Mouse (Mus musculus): Measurements from ENCODE around the gene Apoc2. TPM values are rescaled to one million over a fixed set of nuclear protein-coding genes. Genes with fewer than 3 reads are reported as not detected.

Gene Apoc2
- not detected in 2 replicates for polyA plus RNA-seq (2014; fragmentation: Nextera tagmentation; extraction: Ambion mirVana)

DNA sequence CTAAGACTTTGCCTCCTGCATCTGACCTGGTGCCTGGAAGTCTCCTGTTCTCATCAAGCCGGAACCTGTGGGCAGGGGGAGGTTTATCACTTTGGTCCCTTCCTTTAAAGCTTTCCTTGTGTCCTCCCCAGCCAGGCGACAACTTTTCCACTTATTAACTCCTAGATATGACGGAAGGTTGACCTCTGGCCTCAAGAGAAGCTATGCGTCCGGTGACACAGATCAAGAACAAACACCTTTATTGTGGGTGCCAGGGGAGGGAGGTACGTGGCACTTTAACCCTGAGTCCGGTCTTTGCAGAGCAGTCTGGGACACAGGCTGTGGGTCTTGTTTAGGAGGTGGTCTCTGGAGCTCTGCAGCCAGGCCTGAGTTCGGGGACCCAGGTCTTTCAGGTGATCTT, at the start of gene Apoc2:
TSS of gene Apoc2 (minus strand) at position 70 of the 400 bp plus-strand sequence.
- ATAC-seq (ENCODE audit: low FRiP score) (no peak), DNase-seq (ENCODE audit: low spot score, missing footprints) (peak; percentile 21)
- no peaks in the 10 kb centered on the region for H3K9me3 ChIP-seq (ENCODE audit: control insufficient read depth, low read length)
- no peaks in the 10 kb centered on the region for H3K36me3 ChIP-seq (ENCODE audit: control insufficient read depth, insufficient read depth, low read length)
- WGBS, result 79% methylated on average over 8 of the region's 8 CpGs
- H3K27ac ChIP-seq (ENCODE audit: low read depth, low read length), result no peak within 1 kb of the TSS
- no peak within 1 kb of the TSS for H3K4me3 ChIP-seq (ENCODE audit: low read depth, low read length)
- no peak within 1 kb of the TSS for H3K4me2 ChIP-seq
- no peak within 1 kb of the TSS for H3K9ac ChIP-seq (ENCODE audit: low read length)
- no peaks in the 10 kb centered on the region for H3K4me1 ChIP-seq (ENCODE audit: control insufficient read depth, insufficient read depth, low read length)
- no peaks in the 10 kb centered on the region for H3K27me3 ChIP-seq (ENCODE audit: control insufficient read depth, insufficient read depth, low read length)

DNA sequence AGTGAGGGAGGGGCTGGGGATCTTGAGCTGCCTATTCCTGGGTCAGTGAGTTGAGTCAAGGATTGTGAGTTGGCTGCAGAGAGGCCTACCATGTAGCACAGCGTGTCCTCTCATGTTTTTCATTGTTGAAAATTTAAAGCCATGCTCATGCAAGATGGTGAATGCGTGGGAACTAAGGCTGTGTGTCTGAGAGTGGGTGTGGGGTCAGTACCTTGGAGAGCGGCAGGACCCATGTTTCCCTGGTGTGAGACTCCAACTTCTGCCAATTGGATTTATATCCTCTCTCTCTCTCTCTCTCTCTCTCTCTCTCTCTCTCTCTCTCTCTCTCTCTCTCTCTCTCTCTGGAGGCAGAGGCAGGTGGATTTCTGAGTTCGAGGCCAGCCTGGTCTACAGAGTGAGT, 48.8 kb upstream of the Apoc2 start:
- Histone ChIP-seq H3K36me3 (ENCODE audit: control insufficient read depth, insufficient read depth, low read length) (peaks cover 12% of the 10 kb centered on the region), H3K9ac (ENCODE audit: low read length) (no peak overlapping the region), H3K9me3 (ENCODE audit: control insufficient read depth, low read length) (no peaks in the 10 kb centered on the region), H3K4me1 (ENCODE audit: control insufficient read depth, insufficient read depth, low read length) (no peaks in the 10 kb centered on the region), H3K27me3 (ENCODE audit: control insufficient read depth, insufficient read depth, low read length) (no peaks in the 10 kb centered on the region), H3K4me2 (no peak overlapping the region), H3K4me3 (ENCODE audit: low read depth, low read length) (no peak overlapping the region), H3K27ac (ENCODE audit: low read depth, low read length) (no peak overlapping the region)
- ATAC-seq (ENCODE audit: low FRiP score) (no peak), DNase-seq (ENCODE audit: low spot score, missing footprints) (no peak)
- 96% methylated on average over 4 of the region's 4 CpGs for WGBS

DNA sequence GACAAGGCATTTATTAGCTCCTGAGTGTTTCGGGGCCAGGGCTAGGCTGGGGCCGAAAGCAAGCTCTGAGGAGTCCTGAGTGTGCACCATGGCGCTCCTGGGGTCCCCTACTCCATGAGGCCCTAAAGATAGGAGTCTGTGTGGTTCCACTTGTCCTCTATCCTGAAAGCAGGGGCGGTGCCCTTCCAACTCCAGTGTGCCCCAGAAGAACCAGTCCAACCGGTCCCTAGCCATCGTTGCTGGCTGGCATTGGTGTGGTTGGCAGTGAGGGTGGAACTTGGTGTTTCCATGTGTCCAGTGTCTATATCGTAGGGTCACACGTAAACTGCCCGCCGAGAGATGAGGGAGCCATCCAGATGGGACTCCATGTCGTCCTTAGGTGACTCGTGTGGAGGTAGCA, 46.4 kb upstream of the Apoc2 start:
- Histone ChIP-seq H3K4me3 (ENCODE audit: low read depth, low read length) (no peak overlapping the region), H3K9ac (ENCODE audit: low read length) (no peak overlapping the region), H3K4me2 (no peak overlapping the region), H3K27me3 (ENCODE audit: control insufficient read depth, insufficient read depth, low read length) (no peaks in the 10 kb centered on the region), H3K27ac (ENCODE audit: low read depth, low read length) (no peak overlapping the region), H3K4me1 (ENCODE audit: control insufficient read depth, insufficient read depth, low read length) (no peaks in the 10 kb centered on the region), H3K9me3 (ENCODE audit: control insufficient read depth, low read length) (peaks cover 3% of the 10 kb centered on the region; the same call in 1 of the 2 replicates), H3K36me3 (ENCODE audit: control insufficient read depth, insufficient read depth, low read length) (peaks cover 2% of the 10 kb centered on the region)
- DNase-seq (ENCODE audit: low spot score, missing footprints) (no peak), ATAC-seq (ENCODE audit: low FRiP score) (no peak)
- 93% methylated on average over 12 of the region's 12 CpGs for WGBS

GRCm38 (mm10) chr7:19722754-19723195, 45.0 kb upstream of the Apoc2 start:
- H3K27me3 ChIP-seq (ENCODE audit: control insufficient read depth, insufficient read depth, low read length), result no peaks in the 10 kb centered on the region
- H3K9ac ChIP-seq (ENCODE audit: low read length), result no peak overlapping the region
- H3K36me3 ChIP-seq (ENCODE audit: control insufficient read depth, insufficient read depth, low read length), result peaks cover 2% of the 10 kb centered on the region
- no peak overlapping the region for H3K27ac ChIP-seq (ENCODE audit: low read depth, low read length)
- ATAC-seq (ENCODE audit: low FRiP score), result no peak
- no peak overlapping the region for H3K4me3 ChIP-seq (ENCODE audit: low read depth, low read length)
- no peaks in the 10 kb centered on the region for H3K4me1 ChIP-seq (ENCODE audit: control insufficient read depth, insufficient read depth, low read length)
- H3K9me3 ChIP-seq (ENCODE audit: control insufficient read depth, low read length), result peaks cover 3% of the 10 kb centered on the region; the same call in 1 of the 2 replicates
- no peak for DNase-seq (ENCODE audit: low spot score, missing footprints)
- WGBS, result 91% methylated on average over 6 of the region's 6 CpGs
- H3K4me2 ChIP-seq, result no peak overlapping the region

- H3K9me3 ChIP-seq (ENCODE audit: control insufficient read depth, low read length), result peaks cover 3% of the 10 kb centered on the region; the same call in 1 of the 2 replicates
- H3K4me3 ChIP-seq (ENCODE audit: low read depth, low read length), result no peak overlapping the region
- no peak for ATAC-seq (ENCODE audit: low FRiP score)
- H3K27me3 ChIP-seq (ENCODE audit: control insufficient read depth, insufficient read depth, low read length), result no peaks in the 10 kb centered on the region
- no peaks in the 10 kb centered on the region for H3K36me3 ChIP-seq (ENCODE audit: control insufficient read depth, insufficient read depth, low read length)
- no peak overlapping the region for H3K27ac ChIP-seq (ENCODE audit: low read depth, low read length)
- H3K4me2 ChIP-seq, result no peak overlapping the region
- no peak for DNase-seq (ENCODE audit: low spot score, missing footprints)
- 91% methylated on average over 4 of the region's 4 CpGs for WGBS
- H3K9ac ChIP-seq (ENCODE audit: low read length), result no peak overlapping the region
- peaks cover 10% of the 10 kb centered on the region for H3K4me1 ChIP-seq (ENCODE audit: control insufficient read depth, insufficient read depth, low read length)
Observed at GRCm38 (mm10) chr7:19719200-19719599, 41.5 kb upstream of the Apoc2 start.

- no peak for ATAC-seq (ENCODE audit: low FRiP score)
- Histone ChIP-seq H3K4me2 (no peak overlapping the region), H3K27me3 (ENCODE audit: control insufficient read depth, insufficient read depth, low read length) (no peaks in the 10 kb centered on the region), H3K36me3 (ENCODE audit: control insufficient read depth, insufficient read depth, low read length) (no peaks in the 10 kb centered on the region), H3K4me1 (ENCODE audit: control insufficient read depth, insufficient read depth, low read length) (peaks cover 12% of the 10 kb centered on the region), H3K9ac (ENCODE audit: low read length) (no peak overlapping the region), H3K27ac (ENCODE audit: low read depth, low read length) (no peak overlapping the region), H3K4me3 (ENCODE audit: low read depth, low read length) (no peak overlapping the region), H3K9me3 (ENCODE audit: control insufficient read depth, low read length) (peaks cover 3% of the 10 kb centered on the region; the same call in 1 of the 2 replicates)
- WGBS, result 93% methylated on average over 5 of the region's 5 CpGs
- no peak for DNase-seq (ENCODE audit: low spot score, missing footprints)
Observed at GRCm38 (mm10) chr7:19718297-19718952, 40.7 kb upstream of the Apoc2 start.

DNA sequence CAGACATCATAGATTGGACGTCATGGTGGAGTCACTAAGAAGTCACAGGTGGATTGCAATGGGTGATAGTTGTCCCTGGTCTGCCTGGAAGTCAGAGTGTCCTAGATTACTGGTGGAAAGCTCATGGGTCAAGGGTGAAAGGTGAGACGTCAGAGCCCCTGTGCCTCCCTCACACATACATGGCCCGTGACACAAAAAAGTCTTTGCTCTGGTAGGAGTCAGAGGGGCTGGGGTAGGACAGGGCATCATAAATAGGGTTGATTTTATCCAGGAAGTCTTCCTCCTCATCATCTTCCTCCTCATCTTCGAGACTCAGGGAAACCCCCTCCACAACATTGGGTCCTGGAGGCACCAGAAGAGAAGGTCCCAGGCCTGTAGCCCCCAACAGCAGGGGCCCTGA, 39.6 kb upstream of the Apoc2 start:
- no peak for ATAC-seq (ENCODE audit: low FRiP score)
- H3K4me3 ChIP-seq (ENCODE audit: low read depth, low read length), result no peak overlapping the region
- H3K9me3 ChIP-seq (ENCODE audit: control insufficient read depth, low read length), result peaks cover 3% of the 10 kb centered on the region; the same call in 1 of the 2 replicates
- WGBS, result 93% methylated on average over 4 of the region's 4 CpGs
- peaks cover 12% of the 10 kb centered on the region for H3K4me1 ChIP-seq (ENCODE audit: control insufficient read depth, insufficient read depth, low read length)
- no peak overlapping the region for H3K27ac ChIP-seq (ENCODE audit: low read depth, low read length)
- no peak for DNase-seq (ENCODE audit: low spot score, missing footprints)
- no peak overlapping the region for H3K4me2 ChIP-seq
- no peaks in the 10 kb centered on the region for H3K36me3 ChIP-seq (ENCODE audit: control insufficient read depth, insufficient read depth, low read length)
- no peaks in the 10 kb centered on the region for H3K27me3 ChIP-seq (ENCODE audit: control insufficient read depth, insufficient read depth, low read length)
- H3K9ac ChIP-seq (ENCODE audit: low read length), result no peak overlapping the region

- H3K27ac ChIP-seq (ENCODE audit: low read depth, low read length), result peak overlapping the region; percentile 89
- H3K36me3 ChIP-seq (ENCODE audit: control insufficient read depth, insufficient read depth, low read length), result 0 out of 2 replicates have a peak, but pooled peaks cover 2% of the 10 kb centered on the region
- peak overlapping the region; percentile 66 for H3K4me2 ChIP-seq
- H3K4me3 ChIP-seq (ENCODE audit: low read depth, low read length), result no peak overlapping the region
- H3K27me3 ChIP-seq (ENCODE audit: control insufficient read depth, insufficient read depth, low read length), result no peaks in the 10 kb centered on the region
- H3K9me3 ChIP-seq (ENCODE audit: control insufficient read depth, low read length), result peaks cover 3% of the 10 kb centered on the region; the same call in 1 of the 2 replicates
- peak overlapping the region; percentile 65; the same call in 1 of the 2 replicates for H3K9ac ChIP-seq (ENCODE audit: low read length)
- DNase-seq (ENCODE audit: low spot score, missing footprints) (no peak), ATAC-seq (ENCODE audit: low FRiP score) (no peak)
- 100% methylated on average over 2 of the region's 2 CpGs for WGBS
- H3K4me1 ChIP-seq (ENCODE audit: control insufficient read depth, insufficient read depth, low read length), result peaks cover 12% of the 10 kb centered on the region
Observed at GRCm38 (mm10) chr7:19716822-19717221, 39.1 kb upstream of the Apoc2 start.

DNA sequence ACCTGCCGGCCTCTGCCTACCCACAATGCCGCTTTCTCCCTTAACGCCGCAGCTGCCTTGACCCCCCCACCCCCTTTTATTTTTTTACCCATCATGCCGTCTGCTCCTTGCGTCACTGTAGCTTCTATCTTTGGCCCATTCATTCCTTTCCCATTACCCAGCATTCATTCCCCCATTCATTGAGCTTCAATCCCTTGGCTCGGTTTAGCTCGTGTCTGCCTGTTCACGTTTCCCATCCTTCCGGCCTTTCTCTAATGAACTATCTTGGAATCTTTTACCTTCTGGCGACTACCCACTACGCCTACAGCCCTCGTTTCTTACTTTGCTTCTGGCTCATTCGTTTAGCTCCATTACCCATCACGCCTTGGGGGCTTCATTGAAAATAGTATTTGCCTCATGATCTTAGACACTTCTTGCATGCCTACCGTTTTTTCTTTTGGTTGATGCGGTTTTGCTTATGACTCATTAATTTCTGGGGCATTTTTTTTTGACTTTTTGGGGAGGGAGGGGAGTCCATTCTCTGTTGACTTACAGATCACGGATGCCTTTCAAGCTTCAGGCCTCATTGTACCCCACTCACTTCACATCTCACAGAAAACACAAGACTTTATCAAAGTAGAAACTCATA, 38.4 kb upstream of the Apoc2 start:
- Histone ChIP-seq H3K9ac (ENCODE audit: low read length) (peak overlapping the region; percentile 65), H3K36me3 (ENCODE audit: control insufficient read depth, insufficient read depth, low read length) (0 out of 2 replicates have a peak, but pooled peaks cover 3% of the 10 kb centered on the region), H3K27me3 (ENCODE audit: control insufficient read depth, insufficient read depth, low read length) (no peaks in the 10 kb centered on the region), H3K4me2 (peak overlapping the region; percentile 66), H3K27ac (ENCODE audit: low read depth, low read length) (peak overlapping the region; percentile 89), H3K4me1 (ENCODE audit: control insufficient read depth, insufficient read depth, low read length) (peaks cover 12% of the 10 kb centered on the region), H3K4me3 (ENCODE audit: low read depth, low read length) (peak overlapping the region; percentile 33), H3K9me3 (ENCODE audit: control insufficient read depth, low read length) (peaks cover 3% of the 10 kb centered on the region; the same call in 1 of the 2 replicates)
- ATAC-seq (ENCODE audit: low FRiP score), result no peak
- no peak for DNase-seq (ENCODE audit: low spot score, missing footprints)
- 6% methylated on average over 18 of the region's 18 CpGs for WGBS

Measured in midbrain, embryonic 11.5 days (tissue).